Comparison of ENCODE assay signal across 8 mouse cellular contexts in the genomic region with DNA sequence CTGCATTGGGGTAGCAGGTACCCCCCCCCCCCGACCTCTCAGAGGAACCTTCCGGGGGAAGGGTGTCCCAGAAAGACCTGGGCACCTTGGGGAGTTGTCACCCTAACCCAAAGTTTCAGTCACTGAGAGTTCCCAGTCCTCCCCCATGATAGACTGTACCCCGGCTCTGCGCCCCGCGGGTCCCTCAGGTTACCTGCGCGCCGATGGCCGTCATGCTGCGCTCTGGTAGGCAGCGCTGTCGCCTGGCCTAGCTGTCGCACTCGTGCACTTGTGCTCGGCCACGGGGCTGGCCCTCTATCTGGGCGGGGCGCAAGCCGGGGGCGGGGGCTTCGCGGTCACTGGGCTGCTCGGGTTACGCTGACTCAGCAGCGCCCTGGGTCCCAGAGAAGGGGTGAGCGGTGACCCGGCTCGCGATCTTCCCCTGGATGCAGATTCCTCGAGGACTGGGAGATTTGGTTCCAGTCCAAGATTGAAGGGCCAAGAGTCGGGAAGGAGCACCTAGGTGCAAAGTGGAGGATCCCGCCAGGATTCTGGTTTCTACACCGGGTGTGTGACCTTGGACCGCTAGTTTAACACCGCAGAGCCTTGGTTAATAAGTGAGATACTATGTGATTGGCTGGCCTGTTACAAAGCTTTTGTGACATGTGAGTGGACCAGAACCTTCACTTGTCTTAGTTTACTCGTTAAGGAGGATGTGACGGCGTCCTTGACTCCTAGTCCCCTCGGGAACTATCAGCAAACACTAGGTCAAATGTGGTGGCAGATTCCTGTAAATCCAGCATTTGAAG. TPM values are rescaled to one million over a fixed set of nuclear protein-coding genes. Genes with fewer than 3 reads are reported as not detected.
DNase-seq lines count a peak whose midpoint lies in the region; ATAC-seq lines count a peak whose summit lies in the region.

Gene Tmem37 (minus strand): TSS at position 556 of the 788 bp plus-strand sequence.

- H3K4me1 ChIP-seq in embryonic facial prominence, embryonic 12.5 days: peaks cover 18% of the 10 kb centered on the region
- H3K4me1 ChIP-seq in heart, embryonic 12.5 days (replicated peaks): peaks cover 23% of the 10 kb centered on the region
- peaks cover 34% of the 10 kb centered on the region for H3K4me1 ChIP-seq in kidney, embryonic 15.5 days

- peak within 1 kb of the TSS; percentile 28; the same call in 1 of the 2 replicates for H3K9ac ChIP-seq in embryonic facial prominence, embryonic 12.5 days
- peak within 1 kb of the TSS; percentile 62 for H3K9ac ChIP-seq in heart, embryonic 12.5 days
- peak within 1 kb of the TSS; percentile 39 for H3K9ac ChIP-seq in kidney, embryonic 15.5 days

- DNase-seq in cerebellum, adult 9-11 months: no peak
- peak; percentile 75 to 82 for DNase-seq in adrenal gland, adult 18-20 months (ENCODE audit: low spot score in 2 of 2)
- DNase-seq in lung, postnatal 14 days: peak; percentile 75
- peak; percentile 75 for DNase-seq in ovary, postnatal 36 days (ENCODE audit: low spot score)

- H3K4me3 ChIP-seq in embryonic facial prominence, embryonic 12.5 days: peak within 1 kb of the TSS; percentile 39
- H3K4me3 ChIP-seq in heart, embryonic 12.5 days: peak within 1 kb of the TSS; percentile 46
- peak within 1 kb of the TSS; percentile 45 for H3K4me3 ChIP-seq in kidney, embryonic 15.5 days (replicated peaks)

- H3K9me3 ChIP-seq in embryonic facial prominence, embryonic 12.5 days: no peaks in the 10 kb centered on the region
- no peaks in the 10 kb centered on the region for H3K9me3 ChIP-seq in heart, embryonic 12.5 days (replicated peaks)
- H3K9me3 ChIP-seq in kidney, embryonic 15.5 days (replicated peaks): no peaks in the 10 kb centered on the region

- H3K4me2 ChIP-seq in embryonic facial prominence, embryonic 12.5 days (replicated peaks): peak within 1 kb of the TSS; percentile 93
- peak within 1 kb of the TSS; percentile 89 for H3K4me2 ChIP-seq in heart, embryonic 12.5 days
- H3K4me2 ChIP-seq in kidney, embryonic 15.5 days: peak within 1 kb of the TSS; percentile 85

- no peaks in the 10 kb centered on the region for H3K36me3 ChIP-seq in embryonic facial prominence, embryonic 12.5 days
- no peaks in the 10 kb centered on the region for H3K36me3 ChIP-seq in heart, embryonic 12.5 days
- no peaks in the 10 kb centered on the region for H3K36me3 ChIP-seq in kidney, embryonic 15.5 days

- H3K27ac ChIP-seq in embryonic facial prominence, embryonic 12.5 days: no peak within 1 kb of the TSS
- H3K27ac ChIP-seq in heart, embryonic 12.5 days (ENCODE audit: poor library complexity, severe bottlenecking): peak within 1 kb of the TSS; percentile 45; the same call in 1 of the 2 replicates
- peak within 1 kb of the TSS; percentile 85 for H3K27ac ChIP-seq in kidney, embryonic 15.5 days

- peak; percentile 11; the same call in 1 of the 2 replicates for ATAC-seq in cerebellum, adult (ENCODE audit: insufficient number of reproducible peaks, low FRiP score, low TSS enrichment)
- peak; percentile 55 for ATAC-seq in embryonic facial prominence, embryonic 12.5 days (ENCODE audit: insufficient number of reproducible peaks, insufficient read depth, low FRiP score, low TSS enrichment)
- ATAC-seq in heart, embryonic 12.5 days (ENCODE audit: insufficient number of reproducible peaks, low FRiP score): peak; percentile 85
- peak; percentile 89 for ATAC-seq in kidney, embryonic 15.5 days (replicated peaks; ENCODE audit: low FRiP score)

- 2% methylated on average over 40 of the region's 40 CpGs for WGBS in embryonic facial prominence, embryonic 12.5 days
- 1% methylated on average over 40 of the region's 40 CpGs for WGBS in heart, embryonic 12.5 days
- WGBS in kidney, embryonic 15.5 days: 2% methylated on average over 40 of the region's 40 CpGs

- peaks cover 31% of the 10 kb centered on the region for H3K27me3 ChIP-seq in embryonic facial prominence, embryonic 12.5 days
- no peaks in the 10 kb centered on the region; the same call in 1 of the 2 replicates for H3K27me3 ChIP-seq in heart, embryonic 12.5 days (replicated peaks)
- no peaks in the 10 kb centered on the region for H3K27me3 ChIP-seq in kidney, embryonic 15.5 days

RNA-seq across cellular contexts. Expression of gene Tmem37, which starts in this region (rescaled TPM):
- 10 to 100 TPM in 1 of 2 experiments, 1 to 10 TPM in 1; 8.3 to 26.7 TPM for total RNA-seq in adrenal gland, adult 18-20 months (2021)
- polyA plus RNA-seq in embryonic facial prominence, embryonic 12.5 days (2016; fragmentation: Nextera tagmentation; extraction: Ambion mirVana): 6.9 and 8.7 TPM in 2 replicates
- 14.3 and 15.0 TPM in 2 replicates for polyA plus RNA-seq in heart, embryonic 12.5 days (2016; fragmentation: Nextera tagmentation; extraction: Ambion mirVana)
- 51.3 and 53.6 TPM in 2 replicates for polyA plus RNA-seq in kidney, embryonic 15.5 days (2015; fragmentation: Nextera tagmentation; extraction: Ambion mirVana)

Comparison
In these comparisons a context has a peak if more than half of its experiments do, and no peak if none do; other contexts are left out.
1. ATAC-seq: peak in every context shown above with its lines; median percentile 89 in kidney, embryonic 15.5 days; 85 in heart, embryonic 12.5 days; 55 in embryonic facial prominence, embryonic 12.5 days; 11 in cerebellum, adult.